Mouse (Mus musculus): ENCODE results near the gene Nfic. TPM values are rescaled to one million over a fixed set of nuclear protein-coding genes. Genes with fewer than 3 reads are reported as not detected.

Nfic gene
- polyA plus RNA-seq (2014; fragmentation: Nextera tagmentation; extraction: Ambion mirVana) = 52.4 and 57.2 TPM in 2 replicates

- H3K27ac ChIP-seq (ENCODE audit: low read depth) = no peak within 1 kb of the TSS
- H3K4me2 ChIP-seq (ENCODE audit: low read length) = no peak within 1 kb of the TSS
- 58% methylated on average over 28 of the region's 28 CpGs for WGBS
- no peaks in the 10 kb centered on the region for H3K4me1 ChIP-seq (replicated peaks; ENCODE audit: control insufficient read depth, insufficient read depth, low read length)
- peaks cover 87% of the 10 kb centered on the region for H3K27me3 ChIP-seq (replicated peaks; ENCODE audit: control insufficient read depth, insufficient read depth, low read length)
- DNase-seq (ENCODE audit: low spot score) = no peak
- H3K9me3 ChIP-seq (ENCODE audit: control insufficient read depth, low read length) = no peaks in the 10 kb centered on the region
- H3K4me3 ChIP-seq (ENCODE audit: low read depth, low read length) = no peak within 1 kb of the TSS
- ATAC-seq (replicated peaks; ENCODE audit: low FRiP score, low TSS enrichment, low read depth) = no peak
- H3K36me3 ChIP-seq (ENCODE audit: control insufficient read depth, insufficient read depth, low read length) = no peaks in the 10 kb centered on the region
- no peak within 1 kb of the TSS for H3K9ac ChIP-seq (ENCODE audit: low read length)
These were observed at the start of gene Nfic for GRCm38 (mm10) chr10:81455181-81455895. Gene Nfic, minus strand, starts transcription at chr10:81455635.

DNA sequence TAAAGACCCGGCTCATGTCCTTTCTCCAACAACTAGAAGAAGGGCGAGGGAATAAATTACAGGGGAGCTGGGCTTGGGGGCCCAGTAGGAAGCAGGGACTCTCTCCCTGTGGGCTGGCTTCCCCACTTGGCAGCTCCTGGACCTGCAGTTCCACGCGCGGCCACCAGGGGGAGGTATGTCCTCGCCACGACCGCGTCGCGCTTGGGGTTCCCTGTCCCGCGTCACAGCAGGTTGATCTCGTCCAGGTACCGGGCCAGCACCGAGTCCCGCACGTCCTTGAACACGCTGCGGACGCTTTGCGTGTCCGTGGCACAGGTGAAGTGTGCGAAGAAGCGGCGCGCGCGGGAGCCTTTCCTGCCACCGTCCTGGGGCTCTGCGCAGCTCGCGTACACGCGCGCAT is 47.2 kb upstream of the Nfic start:
- no peak overlapping the region for H3K27ac ChIP-seq (ENCODE audit: low read depth)
- H3K9ac ChIP-seq (ENCODE audit: low read length) = no peak overlapping the region; the same call in 1 of the 2 replicates
- H3K4me3 ChIP-seq (ENCODE audit: low read depth, low read length) = peak overlapping the region; percentile 25
- 0 out of 2 replicates have a peak, but pooled peaks cover 5% of the 10 kb centered on the region for H3K27me3 ChIP-seq (replicated peaks; ENCODE audit: control insufficient read depth, insufficient read depth, low read length)
- no peaks in the 10 kb centered on the region for H3K4me1 ChIP-seq (replicated peaks; ENCODE audit: control insufficient read depth, insufficient read depth, low read length)
- peak; percentile 47 for ATAC-seq (replicated peaks; ENCODE audit: low FRiP score, low TSS enrichment, low read depth)
- peak overlapping the region; percentile 62 for H3K4me2 ChIP-seq (ENCODE audit: low read length)
- H3K9me3 ChIP-seq (ENCODE audit: control insufficient read depth, low read length) = no peaks in the 10 kb centered on the region
- WGBS = 9% methylated on average over 36 of the region's 36 CpGs
- no peaks in the 10 kb centered on the region for H3K36me3 ChIP-seq (ENCODE audit: control insufficient read depth, insufficient read depth, low read length)
- peak; percentile 98 for DNase-seq (ENCODE audit: low spot score)

DNA sequence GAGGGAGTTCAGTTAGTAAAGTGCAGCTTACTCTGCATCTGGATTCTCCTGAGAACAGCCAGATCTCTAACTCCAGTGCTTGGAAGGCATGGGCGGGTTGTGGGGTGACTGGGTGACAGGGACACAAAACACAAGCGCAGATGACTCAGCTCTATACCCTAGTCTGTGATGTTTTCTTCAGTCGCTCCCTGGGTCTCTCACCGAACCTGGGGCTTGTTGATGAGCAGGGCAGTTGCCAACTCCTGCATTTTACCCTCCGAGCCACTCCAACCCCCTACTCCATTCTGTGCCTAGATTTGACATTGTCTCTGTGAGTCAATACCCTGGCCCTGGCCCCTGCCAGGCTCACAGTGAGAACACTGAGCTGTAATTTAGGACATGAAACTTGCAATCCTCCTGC is 46.4 kb upstream of the Nfic start:
- Histone ChIP-seq H3K9me3 (ENCODE audit: control insufficient read depth, low read length) (no peaks in the 10 kb centered on the region), H3K27me3 (replicated peaks; ENCODE audit: control insufficient read depth, insufficient read depth, low read length) (0 out of 2 replicates have a peak, but pooled peaks cover 5% of the 10 kb centered on the region), H3K9ac (ENCODE audit: low read length) (no peak overlapping the region), H3K4me1 (replicated peaks; ENCODE audit: control insufficient read depth, insufficient read depth, low read length) (peaks cover 2% of the 10 kb centered on the region; the same call in 1 of the 2 replicates), H3K27ac (ENCODE audit: low read depth) (no peak overlapping the region), H3K4me3 (ENCODE audit: low read depth, low read length) (no peak overlapping the region), H3K4me2 (ENCODE audit: low read length) (no peak overlapping the region), H3K36me3 (ENCODE audit: control insufficient read depth, insufficient read depth, low read length) (no peaks in the 10 kb centered on the region)
- DNase-seq (ENCODE audit: low spot score) (no peak), ATAC-seq (replicated peaks; ENCODE audit: low FRiP score, low TSS enrichment, low read depth) (no peak)
- 78% methylated on average over 5 of the region's 5 CpGs for WGBS

DNA sequence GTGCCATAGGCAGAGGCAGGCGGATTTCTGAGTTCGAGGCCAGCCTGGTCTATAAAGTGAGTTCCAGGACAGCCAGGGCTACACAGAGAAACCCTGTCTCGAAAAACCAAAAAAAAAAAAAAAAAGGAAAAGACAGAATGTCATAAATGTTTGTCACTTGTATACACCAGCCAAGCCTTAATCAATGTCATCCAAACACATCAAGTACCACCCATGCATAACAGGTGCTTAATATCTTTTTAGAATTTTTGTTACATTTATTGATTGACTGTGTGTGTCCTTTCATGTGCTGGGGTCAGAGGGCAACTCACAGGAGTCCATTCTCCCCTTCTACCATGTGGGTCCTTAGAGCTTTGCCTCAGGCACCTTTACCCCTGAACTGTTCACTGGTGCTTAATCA is 44.6 kb upstream of the Nfic start, which contains the start of gene S1pr4:
Gene S1pr4 (minus strand): TSS at position 101 of the 400 bp plus-strand sequence.
- ATAC-seq (replicated peaks; ENCODE audit: low FRiP score, low TSS enrichment, low read depth) (no peak), DNase-seq (ENCODE audit: low spot score) (no peak)
- H3K27ac ChIP-seq (ENCODE audit: low read depth) = no peak within 1 kb of the TSS
- no peaks in the 10 kb centered on the region for H3K36me3 ChIP-seq (ENCODE audit: control insufficient read depth, insufficient read depth, low read length)
- 0 out of 2 replicates have a peak, but pooled peaks cover 5% of the 10 kb centered on the region for H3K27me3 ChIP-seq (replicated peaks; ENCODE audit: control insufficient read depth, insufficient read depth, low read length)
- H3K9ac ChIP-seq (ENCODE audit: low read length) = no peak within 1 kb of the TSS
- no peak within 1 kb of the TSS for H3K4me2 ChIP-seq (ENCODE audit: low read length)
- H3K9me3 ChIP-seq (ENCODE audit: control insufficient read depth, low read length) = no peaks in the 10 kb centered on the region
- H3K4me3 ChIP-seq (ENCODE audit: low read depth, low read length) = no peak within 1 kb of the TSS
- peaks cover 8% of the 10 kb centered on the region for H3K4me1 ChIP-seq (replicated peaks; ENCODE audit: control insufficient read depth, insufficient read depth, low read length)
- WGBS = 85% methylated on average over 2 of the region's 3 CpGs

DNA sequence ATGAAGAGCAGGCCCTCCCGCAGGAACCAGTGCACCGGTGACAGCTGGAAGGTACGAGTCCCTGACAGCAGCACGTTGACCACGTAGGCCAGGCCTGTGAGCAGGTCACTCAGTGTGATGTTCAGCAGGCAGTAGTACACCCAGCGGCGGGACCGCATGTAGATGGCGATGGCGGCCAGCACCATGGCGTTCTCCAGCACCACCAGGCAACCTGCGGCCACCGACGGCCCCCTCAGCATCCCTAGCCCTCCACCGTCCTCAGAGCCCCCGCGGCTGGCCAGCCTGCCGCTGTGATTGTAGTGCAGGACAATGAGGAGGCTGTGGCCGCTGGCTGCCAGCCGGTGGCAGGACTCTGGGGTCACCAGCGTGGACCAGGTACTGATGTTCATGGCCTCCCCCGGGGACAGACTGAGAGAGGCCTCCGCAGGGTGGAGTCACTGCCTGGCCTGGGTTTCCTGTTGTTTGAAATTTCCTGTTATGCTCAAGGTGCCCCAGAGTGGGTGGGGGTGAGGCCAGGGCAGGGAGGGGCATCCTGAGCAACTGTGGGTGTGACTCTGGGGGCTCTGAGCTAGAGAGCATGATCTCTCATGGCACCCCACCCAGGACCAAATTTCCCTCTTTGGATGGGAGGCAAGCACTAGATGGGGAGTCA is 43.9 kb upstream of the Nfic start:
- peaks cover 14% of the 10 kb centered on the region for H3K4me1 ChIP-seq (replicated peaks; ENCODE audit: control insufficient read depth, insufficient read depth, low read length)
- H3K9ac ChIP-seq (ENCODE audit: low read length) = no peak overlapping the region
- 0 out of 2 replicates have a peak, but pooled peaks cover 5% of the 10 kb centered on the region for H3K27me3 ChIP-seq (replicated peaks; ENCODE audit: control insufficient read depth, insufficient read depth, low read length)
- WGBS = 72% methylated on average over 23 of the region's 23 CpGs
- no peak overlapping the region for H3K4me3 ChIP-seq (ENCODE audit: low read depth, low read length)
- no peak overlapping the region for H3K27ac ChIP-seq (ENCODE audit: low read depth)
- H3K9me3 ChIP-seq (ENCODE audit: control insufficient read depth, low read length) = no peaks in the 10 kb centered on the region
- no peak for ATAC-seq (replicated peaks; ENCODE audit: low FRiP score, low TSS enrichment, low read depth)
- no peak overlapping the region for H3K4me2 ChIP-seq (ENCODE audit: low read length)
- H3K36me3 ChIP-seq (ENCODE audit: control insufficient read depth, insufficient read depth, low read length) = no peaks in the 10 kb centered on the region
- no peak for DNase-seq (ENCODE audit: low spot score)

- 85% methylated on average over 38 of the region's 38 CpGs for WGBS
- Histone ChIP-seq H3K36me3 (ENCODE audit: control insufficient read depth, insufficient read depth, low read length) (no peaks in the 10 kb centered on the region), H3K9me3 (ENCODE audit: control insufficient read depth, low read length) (no peaks in the 10 kb centered on the region), H3K4me3 (ENCODE audit: low read depth, low read length) (no peak overlapping the region), H3K4me1 (replicated peaks; ENCODE audit: control insufficient read depth, insufficient read depth, low read length) (peaks cover 18% of the 10 kb centered on the region), H3K27me3 (replicated peaks; ENCODE audit: control insufficient read depth, insufficient read depth, low read length) (0 out of 2 replicates have a peak, but pooled peaks cover 4% of the 10 kb centered on the region), H3K4me2 (ENCODE audit: low read length) (no peak overlapping the region), H3K9ac (ENCODE audit: low read length) (no peak overlapping the region), H3K27ac (ENCODE audit: low read depth) (no peak overlapping the region)
- ATAC-seq (replicated peaks; ENCODE audit: low FRiP score, low TSS enrichment, low read depth) (no peak), DNase-seq (ENCODE audit: low spot score) (no peak)
These were observed 43.1 kb upstream of the Nfic start for GRCm38 (mm10) chr10:81498316-81499249.

DNA sequence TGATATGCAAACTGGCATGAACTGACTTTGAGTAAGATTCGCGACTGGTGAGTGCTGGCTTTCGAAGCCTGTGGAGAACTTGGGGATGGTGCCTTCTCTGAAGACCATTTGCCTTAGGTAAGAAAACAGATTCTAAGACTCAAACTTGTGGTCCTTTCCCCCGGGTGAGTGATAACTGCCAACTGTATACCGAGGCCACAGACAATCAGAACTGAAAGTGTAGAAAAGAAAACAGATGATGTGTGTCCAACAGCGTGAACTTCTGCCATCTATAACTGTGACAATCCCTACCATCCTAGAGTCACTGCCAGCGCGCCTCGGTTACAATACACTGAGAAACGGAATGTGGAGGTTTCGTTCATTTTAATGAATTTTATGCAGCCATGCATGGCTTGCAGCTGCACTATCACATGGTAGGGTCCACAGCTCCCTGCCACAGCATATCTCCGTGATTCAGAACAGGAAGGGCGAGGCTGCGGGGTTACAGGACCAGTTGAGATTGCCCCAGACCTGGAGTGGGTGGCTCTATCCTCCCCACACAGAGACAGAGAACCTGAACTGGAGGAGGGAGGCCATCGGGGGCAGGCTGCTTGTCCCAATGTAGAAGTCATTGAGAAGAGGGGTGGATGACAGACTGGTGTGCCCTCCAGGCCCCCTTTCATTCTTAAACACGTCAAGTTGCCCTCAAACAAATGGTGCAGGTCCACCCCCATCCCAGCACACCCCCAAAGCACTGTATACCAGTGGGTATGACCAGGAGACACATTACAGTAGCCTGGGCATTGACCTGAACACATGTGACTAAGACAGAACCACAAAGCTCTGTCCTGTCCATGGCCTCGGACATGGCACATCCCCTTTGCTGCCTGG is 42.2 kb upstream of the Nfic start:
- no peak overlapping the region for H3K4me3 ChIP-seq (ENCODE audit: low read depth, low read length)
- peak overlapping the region; percentile 55 for H3K4me2 ChIP-seq (ENCODE audit: low read length)
- H3K27me3 ChIP-seq (replicated peaks; ENCODE audit: control insufficient read depth, insufficient read depth, low read length) = no peaks in the 10 kb centered on the region
- H3K9me3 ChIP-seq (ENCODE audit: control insufficient read depth, low read length) = no peaks in the 10 kb centered on the region
- H3K9ac ChIP-seq (ENCODE audit: low read length) = no peak overlapping the region
- peaks cover 6% of the 10 kb centered on the region for H3K36me3 ChIP-seq (ENCODE audit: control insufficient read depth, insufficient read depth, low read length)
- DNase-seq (ENCODE audit: low spot score) (no peak), ATAC-seq (replicated peaks; ENCODE audit: low FRiP score, low TSS enrichment, low read depth) (no peak)
- H3K4me1 ChIP-seq (replicated peaks; ENCODE audit: control insufficient read depth, insufficient read depth, low read length) = peaks cover 18% of the 10 kb centered on the region
- no peak overlapping the region for H3K27ac ChIP-seq (ENCODE audit: low read depth)
- 85% methylated on average over 17 of the region's 17 CpGs for WGBS

Measured in intestine, embryonic 14.5 days (tissue).